In genomic region chr13:53462649-53462970, GRCm38 (mm10) we compare ENCODE assay signal across 10 mouse cellular contexts. TPM values are rescaled to one million over a fixed set of nuclear protein-coding genes. Genes with fewer than 3 reads are reported as not detected.
A peak's percentile ranks its signal among the peaks of the same experiment; 100 is the strongest.
DNase-seq lines count a peak whose midpoint lies in the region; ATAC-seq and TF ChIP-seq lines count a peak whose summit lies in the region.
"Had no signal": no experiment of that assay in that cellular context is flagged by ENCODE, and none has a peak within 500 bp of the region (broad histone marks: within the 10 kb centered on the region; RNA-seq: fewer than 3 reads in every experiment).

No protein-coding gene starts in this region.

- H3K4me2 ChIP-seq in heart, embryonic 12.5 days, result peak overlapping the region; percentile 86
- H3K4me2 ChIP-seq in hindbrain, embryonic 12.5 days (replicated peaks), result peak overlapping the region; percentile 61
- peak overlapping the region; percentile 53 for H3K4me2 ChIP-seq in midbrain, embryonic 11.5 days

- peak; percentile 74; the same call in 1 of the 2 replicates for ATAC-seq in heart, embryonic 12.5 days (ENCODE audit: insufficient number of reproducible peaks, low FRiP score)
- peak; percentile 48 for ATAC-seq in hindbrain, embryonic 12.5 days (ENCODE audit: low FRiP score)
- ATAC-seq in midbrain, embryonic 11.5 days (ENCODE audit: low FRiP score), result peak; percentile 49
- ATAC-seq in cerebellum, adult (ENCODE audit: insufficient number of reproducible peaks, low FRiP score, low TSS enrichment), result no peak

- H3K9ac ChIP-seq in heart, embryonic 12.5 days, result peak overlapping the region; percentile 67
- peak overlapping the region; percentile 43; the same call in 1 of the 2 replicates for H3K9ac ChIP-seq in ES-E14 (ENCODE audit: insufficient read depth, low read depth, low read length, poor library complexity, severe bottlenecking)
- H3K9ac ChIP-seq in hindbrain, embryonic 12.5 days, result peak overlapping the region; percentile 57
- peak overlapping the region; percentile 40; the same call in 1 of the 2 replicates for H3K9ac ChIP-seq in midbrain, embryonic 11.5 days (ENCODE audit: low read length)

- H3K36me3 ChIP-seq in heart, embryonic 12.5 days, result no peaks in the 10 kb centered on the region
- H3K36me3 ChIP-seq in ES-E14 (ENCODE audit: control insufficient read depth, insufficient read depth, low read length, poor library complexity, severe bottlenecking), result no peaks in the 10 kb centered on the region
- H3K36me3 ChIP-seq in hindbrain, embryonic 12.5 days, result no peaks in the 10 kb centered on the region
- no peaks in the 10 kb centered on the region for H3K36me3 ChIP-seq in midbrain, embryonic 11.5 days (ENCODE audit: control insufficient read depth, insufficient read depth, low read length)

- peaks cover 58% of the 10 kb centered on the region for H3K27me3 ChIP-seq in heart, embryonic 12.5 days (replicated peaks)
- H3K27me3 ChIP-seq in hindbrain, embryonic 12.5 days, result peaks cover 73% of the 10 kb centered on the region
- peaks cover 96% of the 10 kb centered on the region for H3K27me3 ChIP-seq in midbrain, embryonic 11.5 days (ENCODE audit: control insufficient read depth, insufficient read depth, low read length)

- H3K9me3 ChIP-seq in heart, embryonic 12.5 days (replicated peaks), result no peaks in the 10 kb centered on the region
- H3K9me3 ChIP-seq in ES-E14 (ENCODE audit: control insufficient read depth, insufficient read depth, low read depth, low read length), result no peaks in the 10 kb centered on the region
- no peaks in the 10 kb centered on the region for H3K9me3 ChIP-seq in hindbrain, embryonic 12.5 days (replicated peaks)
- no peaks in the 10 kb centered on the region for H3K9me3 ChIP-seq in midbrain, embryonic 11.5 days (ENCODE audit: control insufficient read depth, low read length)

- in situ Hi-C loops in ES-E14 (cut with MboI; ENCODE audit: low sequenced_read_pairs in 2 of 2, unreplicated experiment in 2 of 2), result no loop called here

- no peak for DNase-seq in heart, adult 9 months (ENCODE audit: low spot score in 2 of 2)
- no peak for DNase-seq in ES-E14 (ENCODE audit: low read depth, low spot score)
- DNase-seq in midbrain, embryonic 11.5 days (ENCODE audit: low spot score, missing footprints), result peak; percentile 94
- no peak for DNase-seq in thymus, postnatal 14 days
- no peak for DNase-seq in urinary bladder, postnatal 14 days (ENCODE audit: low spot score)

- H3K4me3 ChIP-seq in heart, embryonic 12.5 days, result peak overlapping the region; percentile 49
- H3K4me3 ChIP-seq in ES-E14 (ENCODE audit: insufficient read depth in 1 of 2, low read depth in 1 of 2, low read length in 2 of 2, poor library complexity in 1 of 2, severe bottlenecking in 1 of 2), result peak overlapping the region; percentile 51 to 58
- H3K4me3 ChIP-seq in hindbrain, embryonic 12.5 days, result peak overlapping the region; percentile 32
- peak overlapping the region; percentile 25 for H3K4me3 ChIP-seq in midbrain, embryonic 11.5 days (ENCODE audit: low read depth, low read length)

- peaks cover 39% of the 10 kb centered on the region for H3K4me1 ChIP-seq in heart, embryonic 12.5 days (replicated peaks)
- peaks cover 0 to 14% of the 10 kb centered on the region in 2 experiments; a peak in 2 of 4 replicates for H3K4me1 ChIP-seq in ES-E14 (ENCODE audit: control insufficient read depth in 2 of 2, insufficient read depth in 2 of 2, low read length in 2 of 2, poor library complexity in 1 of 2)
- H3K4me1 ChIP-seq in hindbrain, embryonic 12.5 days, result peaks cover 44% of the 10 kb centered on the region
- H3K4me1 ChIP-seq in midbrain, embryonic 11.5 days (ENCODE audit: control insufficient read depth, insufficient read depth, low read length), result peaks cover 40% of the 10 kb centered on the region

- under 1% methylated on average over 15 of the region's 15 CpGs for WGBS in heart, embryonic 12.5 days
- under 1% methylated on average over 15 of the region's 15 CpGs for WGBS in hindbrain, embryonic 12.5 days
- WGBS in midbrain, embryonic 11.5 days, result under 1% methylated on average over 15 of the region's 15 CpGs

- H3K27ac ChIP-seq in heart, embryonic 12.5 days (ENCODE audit: poor library complexity, severe bottlenecking), result no peak overlapping the region
- no peak overlapping the region for H3K27ac ChIP-seq in ES-E14 (ENCODE audit: insufficient read depth, low read depth, low read length, poor library complexity, severe bottlenecking)
- peak overlapping the region; percentile 64; the same call in 1 of the 2 replicates for H3K27ac ChIP-seq in hindbrain, embryonic 12.5 days
- H3K27ac ChIP-seq in midbrain, embryonic 11.5 days (ENCODE audit: low read depth, low read length), result no peak overlapping the region

TF ChIP-seq in ES-E14, 5 proteins besides CTCF, POLR2A, EP300 and RAD21:
- no peak for TF ChIP-seq CHD2 (IDR thresholded peaks at IDR 0.05; ENCODE audit: low read depth, low read length)
- no peak for TF ChIP-seq MAFK (IDR thresholded peaks at IDR 0.05; ENCODE audit: insufficient read depth, low read depth, low read length)
- no peak for TF ChIP-seq ZC3H11A (IDR thresholded peaks at IDR 0.05; ENCODE audit: borderline replicate concordance, low read depth, low read length)
- no peak for TF ChIP-seq ZNF384 (IDR thresholded peaks at IDR 0.05; ENCODE audit: low read depth, low read length)
- no peak for TF ChIP-seq HCFC1 (IDR thresholded peaks at IDR 0.05; ENCODE audit: borderline replicate concordance, insufficient read depth, low read length)

RNA-seq across cellular contexts. Expression of gene Msx2, which starts 10.3 kb away (rescaled TPM):
- 8.7 and 9.0 TPM in 2 replicates for polyA plus RNA-seq in heart, embryonic 12.5 days (2016; fragmentation: Nextera tagmentation; extraction: Ambion mirVana)
- total RNA-seq in ES-E14 (2012; rRNA removed), result 2.0 and 3.7 TPM in 2 replicates
- polyA plus RNA-seq in hindbrain, embryonic 12.5 days (2016; fragmentation: Nextera tagmentation; extraction: Ambion mirVana), result 60.3 and 65.2 TPM in 2 replicates
- 23.0 and 25.0 TPM in 2 replicates for polyA plus RNA-seq in midbrain, embryonic 11.5 days (2014; fragmentation: Nextera tagmentation; extraction: Ambion mirVana)
- total RNA-seq: common myeloid progenitor, adult 5-6 weeks had no signal
- polyA plus RNA-seq: liver, embryonic 16.5 days had no signal
